Mouse (Mus musculus) kidney, embryonic 14.5 days (tissue): Measurements from ENCODE around the gene Exosc1. TPM values are rescaled to one million over a fixed set of nuclear protein-coding genes. Genes with fewer than 3 reads are reported as not detected.

Experiments
- polyA plus RNA-seq: library from polyadenylated mRNA; unstranded; fragments of >200 nt; fragmentation: Nextera tagmentation; extraction: Ambion mirVana; gene quantifications from 2 replicates; pipeline ENCODE4 v1.2.1, GENCODE M21; 2014

The Exosc1 gene
- polyA plus RNA-seq, 1 experiment from 2014 or later = 90.8 TPM

Other genes starting within 250 kb of the Exosc1 start
- 4.7 and 6.0 TPM in 2 replicates for gene Slit1, start 189.8 kb downstream of the Exosc1 start, polyA plus RNA-seq
- gene Arhgap19, start 131.4 kb downstream of the Exosc1 start, polyA plus RNA-seq = 23.9 and 38.1 TPM in 2 replicates
- 5.7 and 6.6 TPM in 2 replicates for gene Frat1, start 103.5 kb downstream of the Exosc1 start, polyA plus RNA-seq
- 5.4 and 7.5 TPM in 2 replicates for gene Frat2, start 85.3 kb downstream of the Exosc1 start, polyA plus RNA-seq
- gene Rrp12, start 37.2 kb downstream of the Exosc1 start, polyA plus RNA-seq = 7.8 and 15.8 TPM in 2 replicates
- 604 and 682 TPM in 2 replicates for gene Pgam1, start 21.5 kb downstream of the Exosc1 start, polyA plus RNA-seq
- gene Zdhhc16, start 57 bp upstream of the Exosc1 start, polyA plus RNA-seq = 60.9 and 68.9 TPM in 2 replicates
- 33.4 and 42.3 TPM in 2 replicates for gene Mms19, start 47.7 kb upstream of the Exosc1 start, polyA plus RNA-seq
- gene Ubtd1, start 48.3 kb upstream of the Exosc1 start, polyA plus RNA-seq = 23.1 and 29.8 TPM in 2 replicates
- gene Ankrd2, start 102.6 kb upstream of the Exosc1 start, polyA plus RNA-seq = not detected in 2 replicates
- 7.2 and 9.8 TPM in 2 replicates for gene Hoga1, start 112.2 kb upstream of the Exosc1 start, polyA plus RNA-seq
- gene 4933411K16Rik, start 118.8 kb upstream of the Exosc1 start, polyA plus RNA-seq = 0.33 and 0.61 TPM in 2 replicates
- gene Morn4, start 152.9 kb upstream of the Exosc1 start, polyA plus RNA-seq = 27.8 and 33.6 TPM in 2 replicates
- gene Pi4k2a, start 157.0 kb upstream of the Exosc1 start, polyA plus RNA-seq = 26.0 and 37.8 TPM in 2 replicates
- 21.2 and 22.9 TPM in 2 replicates for gene Avpi1, start 195.6 kb upstream of the Exosc1 start, polyA plus RNA-seq
- 9.6 and 14.2 TPM in 2 replicates for gene Marveld1, start 214.0 kb upstream of the Exosc1 start, polyA plus RNA-seq
- 12.7 and 17.8 TPM in 2 replicates for gene Zfyve27, start 230.5 kb upstream of the Exosc1 start, polyA plus RNA-seq